Mouse (Mus musculus): Measurements from ENCODE around the gene Sox13. TPM values are rescaled to one million over a fixed set of nuclear protein-coding genes. Genes with fewer than 3 reads are reported as not detected.

Gene Sox13
- polyA plus RNA-seq (2017; shearing (Covaris generic)): not detected

GRCm38 (mm10) chr1:133423543-133424480 is at the start of gene Sox13:
Gene Sox13 (minus strand): TSS chr1:133424377.

GRCm38 (mm10) chr1:133363276-133364021 is 60.7 kb downstream of the Sox13 start, which contains the start of gene Etnk2:
Gene Etnk2 (plus strand): TSS chr1:133363572.

GRCm38 (mm10) chr1:133350210-133350609 is 74.0 kb downstream of the Sox13 start, which contains the start of gene Ren1:
Gene Ren1 (plus strand): TSS chr1:133350510.

Other genes starting within 250 kb of the Sox13 start
- not detected for gene Golt1a, start 114.6 kb downstream of the Sox13 start, polyA plus RNA-seq (2017; shearing (Covaris generic))
- gene Kiss1, start 102.5 kb downstream of the Sox13 start, polyA plus RNA-seq (2017; shearing (Covaris generic)): not detected
- gene Ren1, start 73.9 kb downstream of the Sox13 start, polyA plus RNA-seq (2017; shearing (Covaris generic)): not detected
- not detected for gene Etnk2, start 60.8 kb downstream of the Sox13 start, polyA plus RNA-seq (2017; shearing (Covaris generic))
- gene Snrpe, start 185.9 kb upstream of the Sox13 start, polyA plus RNA-seq (2017; shearing (Covaris generic)): 341 TPM
- not detected for gene Zbed6, start 236.5 kb upstream of the Sox13 start, polyA plus RNA-seq (2017; shearing (Covaris generic))
- 2.9 TPM for gene Gm38394, start 236.9 kb upstream of the Sox13 start, polyA plus RNA-seq (2017; shearing (Covaris generic))

All from CD4-positive, CD25-positive, alpha-beta regulatory T cell, adult 9 weeks (primary cell).